Mouse (Mus musculus) MEL (cell line): ENCODE data around the gene Ppp1r2.

Experiments
- CTCF ChIP-seq, 3 experiments: IDR thresholded peaks in 2 of 3; conservative IDR thresholded peaks in 1 of 3; 2 replicates each; pipeline ENCODE4 v1.5.1; 2011 to 2012; ENCODE audit warnings: low read length in 3 of 3, low read depth in 2 of 3, mild to moderate bottlenecking in 2 of 3, improper control_type of control experiment in 1 of 3, inconsistent platforms in 1 of 3, mixed read lengths in 1 of 3, moderate library complexity in 1 of 3; ENCODE audit not compliant: control insufficient read depth in 1 of 3, insufficient read depth in 1 of 3, poor library complexity in 1 of 3, severe bottlenecking in 1 of 3
- E2F4 ChIP-seq: IDR thresholded peaks from 2 replicates; pipeline ENCODE4 v1.6.1; 2011; ENCODE audit warnings: low read depth, low read length, improper control_type of control experiment, borderline replicate concordance
- EP300 ChIP-seq, 2 experiments: IDR thresholded peaks; 2 replicates each; pipeline ENCODE4 v1.6.1; 2011; ENCODE audit warnings: improper control_type of control experiment in 2 of 2, low read length in 2 of 2, low read depth in 1 of 2, mild to moderate bottlenecking in 1 of 2
- POLR2A ChIP-seq, 2 experiments: IDR thresholded peaks; 2 replicates each; pipeline ENCODE4 v1.6.1; 2011 to 2012; ENCODE audit warnings: low read length in 2 of 2, mild to moderate bottlenecking in 2 of 2, control low read depth in 1 of 2, improper control_type of control experiment in 1 of 2, low read depth in 1 of 2, moderate library complexity in 1 of 2; ENCODE audit not compliant: control insufficient read depth in 1 of 2, insufficient read depth in 1 of 2, poor library complexity in 1 of 2
- RAD21 ChIP-seq: IDR thresholded peaks from 2 replicates; pipeline ENCODE4 v1.6.1; 2011; ENCODE audit warnings: mild to moderate bottlenecking, low read depth, low read length, improper control_type of control experiment
- SIN3A ChIP-seq: IDR thresholded peaks from 2 replicates; pipeline ENCODE4 v1.6.1; 2012; ENCODE audit warnings: low read length, improper control_type of control experiment, inconsistent platforms
- TAL1 ChIP-seq: IDR thresholded peaks from 2 replicates; pipeline ENCODE4 v1.6.1; 2012; ENCODE audit warnings: mild to moderate bottlenecking, inconsistent platforms, low read length, moderate library complexity, mixed read lengths
- TCF12 ChIP-seq: IDR thresholded peaks from 2 replicates; pipeline ENCODE4 v1.6.1; 2014; ENCODE audit warnings: low read depth, mild to moderate bottlenecking, inconsistent platforms, low read length, improper control_type of control experiment, moderate library complexity
- ZKSCAN1 ChIP-seq: IDR thresholded peaks from 2 replicates; pipeline ENCODE4 v1.6.1; 2012; ENCODE audit warnings: low read depth, mild to moderate bottlenecking, inconsistent platforms, low read length, improper control_type of control experiment, moderate library complexity

GRCm38 (mm10) chr16:31210453-31210852, 64.6 kb downstream of the Ppp1r2 start:
- TF ChIP-seq POLR2A (IDR thresholded peaks at IDR 0.05; ENCODE audit: control insufficient read depth in 1 of 2, insufficient read depth in 1 of 2, low read depth in 1 of 2, low read length in 2 of 2, poor library complexity in 1 of 2) (peak in 1 of 2 experiments; percentile 37; a peak in 1 of 4 replicates), TCF12 (no peak), CTCF (IDR thresholded peaks at IDR 0.05 in 2 of 3, conservative IDR thresholded peaks at IDR 0.05 in 1 of 3; ENCODE audit: control insufficient read depth in 1 of 3, insufficient read depth in 1 of 3, low read depth in 2 of 3, low read length in 3 of 3, poor library complexity in 1 of 3, severe bottlenecking in 1 of 3) (no peak), SIN3A (no peak), RAD21 (no peak), E2F4 (no peak), EP300 (IDR thresholded peaks at IDR 0.05; ENCODE audit: low read depth in 1 of 2, low read length in 2 of 2) (no peak), ZKSCAN1 (no peak), TAL1 (no peak)
